Mouse (Mus musculus) c-Kit-positive CD71-negative TER-119-negative erythroid progenitor cells, embryonic 14.5 days (primary cell): ENCODE results near the gene Gm15557.
A peak's percentile ranks its signal among the peaks of the same experiment; 100 is the strongest.

Source experiments
- DNase-seq: peaks from one replicate; pipeline ENCODE4 v3.0.0-alpha.2; 2013; ENCODE audit warnings: low read depth

Gm15557 gene

DNA sequence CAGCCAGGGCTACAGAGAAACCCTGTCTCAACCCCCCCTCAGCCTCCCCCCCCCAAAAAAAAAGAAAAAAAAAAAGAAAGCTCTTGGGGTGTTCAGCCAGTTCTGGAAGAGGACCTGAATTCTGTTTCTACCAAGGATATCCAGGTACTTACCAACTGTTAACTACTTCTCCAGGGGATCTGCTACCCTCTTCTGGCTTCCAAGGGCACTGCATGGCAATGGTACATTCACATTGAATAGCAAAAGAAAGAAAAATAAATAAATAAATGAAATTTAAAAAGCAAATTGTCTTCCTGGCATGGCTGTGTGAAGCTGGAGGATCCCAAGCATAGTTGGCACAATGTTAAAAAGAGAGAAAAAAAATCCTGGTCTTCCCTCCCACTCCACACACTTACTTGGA, 11.5 kb downstream of the Gm15557 start:
- DNase-seq: peak; percentile 44

DNA sequence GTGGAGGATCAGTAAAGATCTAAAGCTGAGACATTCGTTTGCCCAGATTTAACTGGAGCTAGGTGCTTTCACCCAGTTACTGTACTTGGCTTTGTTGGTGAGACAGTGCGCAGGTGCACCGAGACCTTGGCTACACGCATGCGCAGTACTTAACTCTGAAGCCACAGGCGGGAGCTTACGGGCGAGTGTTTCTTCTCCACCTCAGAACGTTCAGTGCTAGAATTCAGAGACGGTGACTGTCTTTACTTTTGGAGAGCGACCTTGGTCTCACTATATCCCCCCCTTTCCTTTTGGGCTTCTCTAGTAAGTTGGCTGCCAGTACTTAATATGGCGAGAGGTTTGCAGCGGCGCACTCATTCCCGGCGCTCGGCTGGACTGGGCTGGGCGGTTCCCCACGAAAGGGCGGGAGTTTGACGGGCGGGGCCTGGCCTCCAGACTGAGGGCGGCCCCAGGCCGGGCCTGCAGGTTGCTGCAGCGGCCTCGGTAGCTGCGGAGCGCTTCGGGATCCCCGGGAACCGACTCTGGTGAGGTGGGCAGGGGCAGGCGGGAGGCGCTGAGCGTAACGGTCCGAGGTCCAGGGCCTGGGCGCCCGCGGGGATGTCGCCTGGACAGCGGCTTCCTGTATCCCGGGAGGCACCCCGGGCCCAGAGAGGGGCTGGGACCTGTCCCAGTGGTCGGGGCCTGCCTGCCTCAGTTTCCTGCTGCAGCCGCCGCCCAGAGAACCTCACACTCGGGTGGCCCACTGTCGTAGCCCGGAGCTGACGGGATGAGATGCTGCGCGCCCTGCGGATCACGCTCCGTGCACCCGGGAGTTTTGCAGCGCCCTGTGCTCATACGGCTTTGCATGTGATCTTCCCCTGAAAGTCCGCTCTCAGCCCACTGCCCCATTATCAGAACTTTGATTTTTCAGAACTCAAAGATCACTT, 15.9 kb downstream of the Gm15557 start, which contains the start of gene Cep250:
TSS of gene Cep250 (plus strand) at position 325 of the 926 bp plus-strand sequence.
- DNase-seq: peak; percentile 77

DNA sequence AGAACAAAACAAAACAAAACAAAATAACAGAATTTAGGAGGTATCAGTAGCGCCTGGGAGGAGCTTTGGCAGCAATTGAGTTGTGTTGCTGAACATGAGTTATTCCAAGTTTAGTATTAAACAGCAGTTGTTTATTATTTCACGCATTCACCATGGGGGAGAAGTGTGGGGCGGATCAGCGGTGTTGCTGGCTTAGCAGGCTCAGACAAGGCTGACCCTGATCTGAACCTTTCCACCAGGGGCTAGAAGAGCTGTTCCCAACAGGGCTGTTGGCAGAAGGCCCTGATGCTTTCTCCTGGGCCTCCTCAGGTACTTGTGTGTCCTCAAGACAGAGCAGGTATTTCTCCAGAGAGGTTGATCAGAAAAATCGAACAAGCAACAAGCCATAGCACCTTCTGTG, 19.5 kb downstream of the Gm15557 start:
- DNase-seq: no peak

DNA sequence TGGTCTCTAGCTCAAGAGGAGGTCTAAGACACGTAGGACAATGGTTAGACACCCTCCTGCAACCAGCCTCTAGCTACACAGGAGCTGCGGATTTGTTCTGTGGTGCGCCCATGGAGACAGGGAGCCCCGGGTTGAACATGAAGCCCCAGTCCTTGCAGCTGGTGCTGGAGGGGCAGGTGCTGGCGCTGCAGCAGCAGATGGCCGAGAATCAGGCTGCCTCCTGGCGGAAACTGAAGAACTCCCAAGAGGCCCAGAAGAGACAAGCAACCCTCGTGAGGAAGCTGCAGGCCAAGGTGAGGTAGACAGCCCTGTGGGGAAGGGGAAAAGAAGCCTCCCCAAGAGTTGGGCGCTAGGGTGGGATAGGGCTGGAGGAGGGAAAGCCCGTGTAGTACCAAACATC, 21.3 kb downstream of the Gm15557 start:
- DNase-seq: no peak

DNA sequence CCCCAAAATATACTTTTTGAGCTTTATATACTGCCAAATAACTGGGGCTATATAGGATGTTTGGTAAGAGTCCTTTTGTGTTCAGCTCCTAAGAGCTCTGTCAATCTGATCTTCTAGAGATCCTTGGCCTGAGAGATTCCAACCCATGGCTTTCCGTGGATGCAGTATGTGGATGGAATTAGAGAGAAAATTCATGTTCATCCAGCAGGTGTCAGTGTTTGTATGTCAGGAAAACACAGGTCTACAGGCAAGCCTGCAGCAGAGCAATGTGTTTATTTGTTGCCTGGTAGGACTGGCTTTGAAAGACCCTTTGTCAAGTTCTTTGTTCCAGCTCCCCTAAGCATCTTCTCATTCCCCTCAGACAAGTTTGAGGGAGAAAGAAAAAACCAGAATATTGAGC, 22.5 kb downstream of the Gm15557 start:
- DNase-seq: no peak

DNA sequence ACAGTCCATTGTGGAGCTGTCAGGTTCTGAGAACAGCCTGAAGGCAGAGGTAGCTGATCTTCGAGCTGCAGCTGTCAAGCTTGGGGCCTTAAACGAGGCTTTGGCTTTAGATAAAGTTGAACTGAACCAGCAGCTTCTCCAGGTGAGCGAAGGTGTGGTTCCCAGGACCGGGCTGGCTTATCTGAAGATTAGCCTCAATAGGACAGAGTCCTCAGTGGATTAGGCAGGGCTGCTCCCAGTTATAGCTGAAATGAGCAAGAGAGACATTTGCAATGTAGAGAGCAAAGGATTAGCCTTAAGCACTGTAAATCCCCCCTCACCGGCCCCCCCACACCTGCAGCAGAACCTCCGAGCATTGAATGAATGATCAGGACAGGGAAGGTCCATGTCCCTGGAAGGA, 32.8 kb downstream of the Gm15557 start:
- DNase-seq: no peak

DNA sequence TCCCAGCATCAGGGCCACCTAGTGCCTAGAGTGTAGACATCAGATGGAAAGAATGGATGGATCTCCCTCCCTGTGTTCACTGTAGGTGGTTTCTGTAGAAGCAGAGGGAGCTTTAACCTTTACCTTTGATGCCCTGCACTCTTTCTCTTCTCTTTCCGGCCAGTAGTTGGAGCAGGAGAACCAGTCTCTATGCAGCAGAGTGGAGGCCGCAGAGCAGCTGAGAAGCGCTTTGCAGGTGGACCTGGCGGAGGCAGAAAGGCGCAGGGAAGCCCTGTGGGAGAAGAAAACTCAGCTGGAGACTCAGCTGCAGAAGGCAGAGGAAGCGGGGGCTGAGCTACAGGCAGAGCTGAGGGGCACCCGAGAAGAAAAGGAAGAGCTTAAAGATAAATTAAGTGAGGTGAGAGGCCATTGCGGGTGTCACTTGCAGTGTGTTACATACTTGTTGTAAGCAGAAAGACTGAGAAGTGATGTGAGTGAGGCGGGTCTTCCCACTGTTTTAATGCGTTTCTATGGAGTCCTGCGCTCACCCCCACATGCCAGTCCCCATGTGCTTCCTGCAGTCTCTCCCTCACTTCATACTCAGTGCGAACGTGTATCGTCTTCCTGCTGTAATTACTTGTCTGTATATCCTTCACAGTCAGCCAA, 33.7 kb downstream of the Gm15557 start:
- DNase-seq: no peak

DNA sequence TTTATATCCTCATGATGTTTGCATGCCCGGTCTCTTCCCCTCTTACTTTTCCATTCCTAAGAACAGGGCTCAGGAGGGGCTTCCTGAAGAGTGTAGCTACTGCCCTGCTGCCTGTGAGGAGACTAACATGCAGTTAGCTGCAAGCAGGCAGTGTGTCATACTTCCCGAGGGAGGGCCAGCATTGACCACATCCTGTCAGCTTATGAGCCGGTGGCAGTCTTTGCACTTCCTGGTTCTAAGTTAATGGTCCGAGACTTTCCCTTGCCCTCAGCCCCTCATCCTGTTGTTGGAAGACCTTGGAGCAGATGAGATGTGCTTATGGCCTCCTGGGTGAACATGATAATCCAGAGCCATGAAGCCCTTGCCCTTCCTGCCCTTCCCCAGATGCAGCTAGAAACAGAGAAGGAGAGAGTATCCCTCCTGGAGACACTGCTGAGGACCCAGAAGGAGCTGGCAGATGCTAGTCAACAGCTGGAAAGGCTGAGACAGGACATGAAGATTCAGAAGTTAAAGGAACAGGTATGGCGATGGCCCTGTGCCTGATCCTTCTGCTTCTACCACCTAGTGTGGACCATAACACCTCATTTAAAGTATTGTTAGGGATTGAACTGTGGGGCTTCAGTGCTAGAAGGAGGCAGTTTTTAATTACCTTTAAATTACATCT, 38.9 kb downstream of the Gm15557 start:
- peak; percentile 55 for DNase-seq

DNA sequence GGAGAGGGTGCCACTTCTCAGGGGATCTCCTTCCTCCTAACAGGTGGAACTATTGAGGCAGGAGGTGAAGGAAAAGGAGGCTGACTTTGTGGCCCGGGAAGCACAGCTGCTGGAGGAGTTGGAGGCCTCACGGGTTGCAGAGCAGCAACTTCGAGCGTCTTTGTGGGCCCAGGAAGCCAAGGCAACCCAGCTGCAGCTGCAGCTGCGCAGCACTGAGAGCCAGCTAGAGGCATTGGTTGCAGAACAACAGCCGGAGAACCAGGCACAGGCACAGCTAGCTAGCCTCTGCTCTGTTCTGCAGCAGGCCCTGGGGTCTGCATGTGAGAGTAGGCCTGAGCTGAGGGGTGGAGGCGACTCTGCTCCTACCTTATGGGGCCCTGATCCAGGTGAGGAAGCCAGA, 45.2 kb downstream of the Gm15557 start:
- no peak for DNase-seq

DNA sequence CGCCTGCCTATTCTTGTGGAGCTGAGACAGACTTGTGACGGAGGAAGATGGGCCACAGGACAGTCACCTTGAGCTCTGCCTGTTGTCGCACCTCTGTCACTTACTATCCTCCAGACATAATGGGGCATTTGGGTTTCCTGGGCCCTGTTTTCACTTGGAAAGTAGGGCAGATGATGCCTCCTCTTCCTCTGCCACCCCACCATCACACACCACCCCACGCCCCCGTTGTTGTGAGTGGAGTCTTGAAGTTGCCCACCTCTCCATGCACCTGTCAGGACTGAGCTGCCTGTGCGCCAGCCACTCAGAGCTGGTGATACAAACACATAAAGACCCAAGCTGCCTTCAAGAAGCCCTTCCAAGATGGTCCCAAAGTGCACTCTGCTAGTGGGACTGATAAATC, 46.6 kb downstream of the Gm15557 start:
- DNase-seq: no peak

DNA sequence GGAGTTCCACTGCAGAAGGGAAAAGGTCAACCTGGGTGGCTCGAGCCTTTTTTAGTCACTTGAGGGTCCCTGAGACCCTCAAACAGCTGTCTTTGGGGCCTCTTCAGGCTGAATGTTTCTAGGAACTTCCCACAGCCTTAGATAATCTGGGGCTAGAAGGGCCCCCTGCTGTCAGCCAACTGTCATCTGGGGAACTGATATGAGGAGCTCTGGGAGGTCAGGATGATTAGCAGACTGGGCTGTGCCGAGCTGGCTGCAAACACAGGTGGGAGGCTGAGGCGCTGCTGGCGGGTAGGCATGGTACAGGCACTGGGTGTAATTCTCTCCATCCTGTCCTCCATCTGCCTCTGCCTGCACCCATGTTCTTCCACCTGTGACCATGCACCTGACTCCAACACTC, 48.6 kb downstream of the Gm15557 start:
- peak; percentile 25 for DNase-seq

DNA sequence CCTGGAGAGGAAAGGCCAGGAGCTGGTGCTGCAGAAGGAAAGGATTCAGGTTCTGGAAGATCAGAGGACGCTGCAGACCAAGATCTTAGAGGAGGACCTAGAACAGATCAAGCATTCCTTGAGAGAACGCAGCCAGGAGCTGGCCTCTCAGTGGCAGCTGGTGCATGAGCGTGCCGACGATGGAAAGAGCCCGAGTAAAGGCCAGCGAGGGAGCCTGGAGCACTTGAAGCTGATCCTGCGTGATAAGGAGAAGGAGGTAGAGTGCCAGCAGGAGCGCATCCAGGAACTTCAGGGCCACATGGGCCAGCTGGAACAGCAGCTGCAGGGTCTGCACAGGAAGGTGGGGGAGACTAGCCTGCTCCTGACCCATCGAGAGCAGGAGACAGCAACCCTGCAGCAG, 50.6 kb downstream of the Gm15557 start:
- DNase-seq: no peak

DNA sequence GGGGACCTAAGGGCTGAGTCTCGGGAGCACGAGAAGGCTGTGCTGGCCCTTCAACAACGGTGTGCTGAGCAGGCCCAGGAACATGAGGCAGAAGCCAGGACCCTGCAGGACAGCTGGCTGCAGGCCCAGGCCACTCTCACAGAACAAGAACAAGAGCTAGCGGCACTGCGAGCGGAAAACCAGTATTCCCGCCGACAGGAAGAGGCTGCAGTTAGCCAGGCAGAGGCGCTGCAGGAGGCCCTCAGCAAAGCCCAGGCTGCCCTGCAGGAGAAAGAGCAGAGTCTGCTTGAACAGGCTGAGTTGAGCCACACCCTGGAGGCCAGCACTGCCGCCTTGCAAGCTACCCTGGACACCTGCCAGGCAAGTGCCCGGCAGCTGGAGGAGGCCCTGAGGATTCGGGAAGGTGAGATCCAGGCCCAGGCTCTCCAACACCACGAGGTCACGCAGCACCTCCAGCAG, 51.4 kb downstream of the Gm15557 start:
- DNase-seq: no peak
